Mouse (Mus musculus) ovary, postnatal 14 days (tissue): Measurements from ENCODE around the gene Commd1.

Experiments used
- DNase-seq: peaks from one replicate; pipeline ENCODE4 v3.0.0; 2022; ENCODE audit warnings: low spot score

Commd1 gene

DNA sequence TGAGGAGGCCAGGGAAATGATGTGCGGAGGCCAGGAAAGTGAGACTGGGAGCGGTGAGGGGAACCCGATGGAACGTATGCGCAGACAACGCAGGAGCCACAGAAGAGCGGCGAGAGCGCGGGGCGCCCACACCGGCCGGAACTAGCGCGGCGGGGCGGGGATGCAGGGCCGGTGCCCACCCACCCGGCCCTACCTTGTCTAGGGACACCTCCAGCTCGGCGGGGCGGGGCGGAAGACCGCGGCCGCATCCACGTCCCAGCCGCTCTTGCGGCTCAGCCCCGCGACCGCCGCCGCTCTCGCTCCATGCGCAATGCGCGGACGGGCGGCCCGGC, 122.9 kb downstream of the Commd1 start:
- no peak for DNase-seq

- DNase-seq: no peak
Observed at GRCm38 (mm10) chr11:22858441-22859300, 123.5 kb downstream of the Commd1 start.

DNA sequence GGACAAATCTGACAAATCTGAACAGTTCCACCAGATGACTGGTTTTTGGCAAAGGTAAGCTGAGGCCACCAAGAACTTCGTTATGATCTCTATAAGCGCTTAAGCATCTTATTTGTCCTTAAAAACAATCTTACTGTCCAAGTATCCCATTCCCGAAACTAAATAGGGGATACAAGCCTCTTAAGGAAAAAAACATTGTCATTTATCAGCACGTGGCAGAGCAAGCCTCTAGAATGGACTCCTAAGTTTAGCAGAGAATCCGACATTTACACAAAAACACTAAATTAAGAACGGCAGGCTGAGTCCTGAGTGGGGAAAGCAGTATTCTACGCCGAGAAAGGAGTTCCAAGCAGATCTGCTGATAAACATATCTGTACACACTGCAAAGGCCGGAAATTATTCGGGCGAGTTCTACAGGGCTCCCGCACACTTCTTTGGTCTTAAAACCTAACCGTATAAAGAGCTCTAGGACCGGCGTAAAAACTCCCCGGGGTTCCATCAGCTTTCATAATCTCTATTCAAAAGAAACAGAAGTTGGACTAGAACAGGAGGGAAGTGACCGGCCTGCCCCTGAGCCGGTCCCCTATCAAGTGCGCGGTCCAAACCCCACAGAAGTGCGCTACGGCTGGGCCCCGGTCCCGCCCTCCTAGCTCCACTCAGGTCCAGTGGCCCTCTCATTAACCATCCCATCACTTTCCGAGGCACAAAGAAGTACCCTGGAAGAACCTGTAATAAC, 124.3 kb downstream of the Commd1 start:
- no peak for DNase-seq

GRCm38 (mm10) chr11:22857106-22857704, 125.0 kb downstream of the Commd1 start:
- DNase-seq: no peak

- DNase-seq: no peak
Observed at GRCm38 (mm10) chr11:22856371-22856965, 125.7 kb downstream of the Commd1 start.

- DNase-seq: no peak
Observed at GRCm38 (mm10) chr11:22854571-22854970, 127.6 kb downstream of the Commd1 start.

- no peak for DNase-seq
Observed at GRCm38 (mm10) chr11:22853477-22854157, 128.6 kb downstream of the Commd1 start.

DNA sequence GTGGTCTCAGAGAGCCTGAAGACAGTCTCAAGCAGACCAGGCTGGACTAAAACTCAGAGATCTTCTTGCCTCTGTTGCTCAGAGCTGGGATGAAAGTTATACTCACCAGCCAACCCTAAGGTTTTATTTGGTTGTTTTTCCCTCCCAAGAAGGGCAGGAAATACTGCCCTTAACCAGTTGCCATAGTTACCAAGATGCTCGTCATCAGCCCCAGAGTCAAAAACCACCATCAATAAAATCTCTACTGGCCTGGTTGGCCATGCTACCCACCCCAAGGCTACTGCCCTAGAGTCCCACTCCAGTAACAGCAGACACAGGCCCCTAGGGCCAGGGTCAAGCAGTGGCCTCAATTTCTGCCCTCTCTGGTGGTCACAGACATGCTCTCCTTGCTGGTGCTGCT, 129.7 kb downstream of the Commd1 start:
- no peak for DNase-seq

DNA sequence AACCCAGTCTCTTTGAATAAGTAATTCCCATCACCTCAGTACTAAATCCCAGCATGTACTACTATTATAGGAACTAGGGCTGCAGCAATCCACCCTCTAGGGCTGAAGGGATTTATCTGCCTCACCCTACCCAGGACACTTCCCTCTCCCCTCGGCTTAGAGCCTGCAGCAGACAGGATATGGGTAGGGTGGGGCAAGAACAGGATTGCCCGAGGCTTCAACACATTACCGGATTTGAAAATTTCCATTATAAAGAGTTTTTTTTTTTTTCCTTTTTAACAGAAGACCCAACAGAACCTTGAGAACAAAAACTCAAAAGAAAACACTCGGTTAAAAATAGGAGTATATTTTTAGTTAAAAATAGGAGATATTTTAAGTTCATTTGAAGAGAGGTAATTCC, 130.8 kb downstream of the Commd1 start:
- no peak for DNase-seq

GRCm38 (mm10) chr11:22850077-22850476, 132.1 kb downstream of the Commd1 start:
- no peak for DNase-seq

DNA sequence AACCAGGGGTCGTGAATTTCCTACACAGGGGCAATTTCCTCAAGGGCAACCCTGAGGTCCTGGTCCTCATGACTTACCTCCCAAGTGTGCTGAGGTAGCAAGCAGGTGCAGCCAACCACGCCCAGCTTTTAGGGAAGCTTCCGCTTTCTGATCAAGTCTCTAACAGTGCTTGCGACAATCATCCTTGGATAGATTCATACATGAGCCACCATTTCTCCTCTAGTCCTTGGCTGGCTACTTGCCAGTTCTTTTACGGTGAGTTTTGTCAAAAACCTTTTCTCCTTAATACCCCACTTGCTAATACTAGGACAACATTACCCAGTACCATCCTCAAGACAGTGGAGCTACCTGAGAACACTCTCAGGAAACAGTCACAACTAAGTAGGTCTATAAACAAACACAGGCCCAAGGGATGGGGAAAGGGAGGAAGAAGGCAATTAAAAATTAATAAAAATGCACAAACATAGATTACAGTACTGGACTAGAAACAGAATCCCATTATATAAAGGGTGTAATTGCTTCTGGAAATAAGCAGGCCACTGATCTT, 133.5 kb downstream of the Commd1 start:
- DNase-seq: no peak

DNA sequence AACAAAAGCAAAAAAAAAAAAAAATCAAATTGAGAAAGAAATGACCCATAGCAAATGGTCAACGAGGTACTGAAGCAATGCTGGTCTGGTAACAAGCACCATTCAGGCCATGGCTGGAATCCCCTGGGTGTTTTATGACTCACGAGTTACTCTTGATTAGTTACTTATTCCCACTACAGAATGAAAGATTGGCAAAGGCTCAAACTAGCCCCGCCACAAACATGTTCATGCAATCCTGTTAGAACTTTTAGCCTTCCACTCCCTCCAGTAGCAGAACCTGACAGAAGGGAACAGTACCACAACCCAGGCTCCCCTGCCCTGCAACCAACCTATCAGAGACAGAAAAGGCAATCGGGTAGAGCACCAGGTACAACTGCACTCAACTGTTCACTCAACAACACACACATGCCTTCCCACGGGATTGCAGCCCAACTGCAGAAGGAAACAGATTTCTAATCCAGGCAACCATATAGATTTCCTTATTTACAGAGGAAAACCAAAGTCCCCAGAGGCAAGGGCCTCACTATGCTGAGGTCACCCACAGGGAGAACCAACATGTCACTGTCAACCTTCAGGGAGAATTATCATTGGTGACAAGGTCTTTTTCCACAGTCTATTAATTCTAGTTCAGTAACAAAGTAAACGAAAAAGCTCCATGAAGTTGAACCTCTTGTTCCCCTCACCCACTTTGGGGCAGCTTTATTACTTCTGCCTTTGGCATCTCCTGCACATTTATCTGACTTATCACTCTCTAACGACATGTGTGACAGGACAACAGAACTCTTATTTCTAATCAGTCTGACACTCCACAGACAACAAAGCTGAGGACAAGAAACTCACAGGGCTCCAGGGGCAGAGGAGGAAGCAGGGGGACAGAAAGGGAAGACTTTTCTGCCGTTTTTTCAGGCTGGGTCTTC, 134.2 kb downstream of the Commd1 start:
- DNase-seq: no peak

DNA sequence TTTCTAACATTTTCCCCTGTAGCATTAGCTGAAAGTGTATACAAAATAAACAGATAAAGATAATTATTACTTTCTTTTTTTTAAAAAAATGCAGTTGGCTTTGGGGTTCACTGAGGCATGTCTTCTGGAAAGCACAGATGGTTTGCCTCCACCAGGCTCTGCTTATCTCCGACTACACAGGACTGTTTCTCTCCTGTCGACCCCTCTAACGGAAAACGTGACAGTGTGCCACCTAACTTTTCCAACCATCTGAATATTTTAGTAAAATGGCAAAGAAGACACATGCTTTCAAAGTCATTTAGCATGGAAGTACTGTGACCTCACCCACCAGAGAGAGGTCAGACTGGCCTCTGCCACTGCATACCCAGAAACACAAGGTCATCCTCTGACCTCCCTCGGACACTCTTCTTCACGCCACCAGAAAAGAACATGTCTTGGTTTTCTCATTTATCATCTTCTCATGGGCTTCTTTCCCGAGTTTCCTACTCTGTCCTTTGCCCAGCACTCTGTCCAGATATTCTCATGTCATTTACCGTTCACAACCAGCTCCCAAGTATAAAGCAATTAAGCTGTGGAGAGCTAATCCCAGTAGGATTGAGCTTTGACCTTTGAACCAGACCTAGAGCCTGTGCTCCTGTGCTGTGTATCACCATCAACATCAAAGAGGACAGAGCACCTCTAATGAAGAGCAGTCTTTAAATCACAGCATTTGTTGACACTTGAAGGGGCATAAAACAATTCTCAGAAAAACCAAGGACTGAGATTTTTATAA, 135.0 kb downstream of the Commd1 start:
- no peak for DNase-seq
